Mouse (Mus musculus) hindbrain, embryonic 13.5 days (tissue): ENCODE results near the gene Fam214b. TPM values are rescaled to one million over a fixed set of nuclear protein-coding genes. Genes with fewer than 3 reads are reported as not detected.

Source experiments
- ATAC-seq: fragments of 200-750 bp; cut with Nextera tagmentation; 2 replicates; pipeline ENCODE4 v1.8.0; 2017; ENCODE audit warnings: moderate TSS enrichment; ENCODE audit not compliant: low FRiP score
- H3K27ac ChIP-seq: fragments of 300-500 bp; sonication (generic); 2 replicates; pipeline ENCODE4 v1.5.1; 2015; ENCODE audit warnings: inconsistent platforms, mild to moderate bottlenecking, moderate library complexity
- H3K27me3 ChIP-seq: fragments of 300-500 bp; sonication (generic); 2 replicates; pipeline ENCODE4 v1.6.1; 2015; ENCODE audit warnings: mild to moderate bottlenecking, inconsistent platforms
- H3K36me3 ChIP-seq: fragments of 300-500 bp; sonication (generic); 2 replicates; pipeline ENCODE4 v1.6.1; 2015; ENCODE audit warnings: mild to moderate bottlenecking, inconsistent platforms
- H3K4me1 ChIP-seq: fragments of 300-500 bp; sonication (generic); replicated peaks from 2 replicates; pipeline ENCODE4 v1.6.1; 2015; ENCODE audit warnings: inconsistent platforms
- H3K4me2 ChIP-seq: fragments of 300-500 bp; sonication (generic); 2 replicates; pipeline ENCODE4 v1.6.1; 2015; ENCODE audit warnings: inconsistent platforms, mild to moderate bottlenecking, moderate library complexity
- H3K4me3 ChIP-seq: fragments of 300-500 bp; sonication (generic); 2 replicates; pipeline ENCODE4 v1.5.1; 2015; ENCODE audit warnings: mild to moderate bottlenecking, inconsistent platforms
- H3K9ac ChIP-seq: fragments of 300-500 bp; sonication (generic); 2 replicates; pipeline ENCODE4 v1.6.1; 2015; ENCODE audit warnings: mild to moderate bottlenecking, inconsistent platforms
- H3K9me3 ChIP-seq: fragments of 300-500 bp; sonication (generic); 2 replicates; pipeline ENCODE4 v1.6.1; 2016; ENCODE audit warnings: inconsistent platforms
- WGBS: fragments of 180-500 bp; shearing (Covaris S2); methylation state at CpG from one replicate; pipeline ENCODE4 v1.1.7; 2015; 5-methylcytosine and 5-hydroxymethylcytosine counted together
- polyA plus RNA-seq: library from polyadenylated mRNA; unstranded; fragments of >200 nt; fragmentation: Nextera tagmentation; extraction: Ambion mirVana; gene quantifications from 2 replicates; pipeline ENCODE4 v1.2.1, GENCODE M21; 2015

Fam214b gene
- polyA plus RNA-seq, 1 experiment from 2014 or later, result 33.3 TPM

GRCm38 (mm10) chr4:43036356-43036755, 9.7 kb downstream of the Fam214b start:
- 87% methylated on average over 10 of the region's 10 CpGs for WGBS
- no peaks in the 10 kb centered on the region for H3K9me3 ChIP-seq

GRCm38 (mm10) chr4:43035851-43036250, 10.2 kb downstream of the Fam214b start:
- no peak overlapping the region for H3K4me3 ChIP-seq
- H3K4me2 ChIP-seq, result no peak overlapping the region
- no peak overlapping the region for H3K27ac ChIP-seq
- H3K4me1 ChIP-seq, result peaks cover 48% of the 10 kb centered on the region
- H3K9ac ChIP-seq, result no peak overlapping the region
- ATAC-seq, result no peak
- no peaks in the 10 kb centered on the region for H3K27me3 ChIP-seq
- WGBS, result 87% methylated on average over 6 of the region's 6 CpGs
- H3K36me3 ChIP-seq, result peaks cover 45% of the 10 kb centered on the region
- no peaks in the 10 kb centered on the region for H3K9me3 ChIP-seq

More at GRCm38 (mm10) chr4:43036356-43036755, 9.7 kb downstream of the Fam214b start:
- no peak for ATAC-seq
- H3K27ac ChIP-seq, result no peak overlapping the region
- no peak overlapping the region for H3K4me3 ChIP-seq
- H3K36me3 ChIP-seq, result peaks cover 45% of the 10 kb centered on the region
- H3K4me2 ChIP-seq, result no peak overlapping the region
- no peak overlapping the region; the same call in 1 of the 2 replicates for H3K9ac ChIP-seq
- H3K27me3 ChIP-seq, result no peaks in the 10 kb centered on the region
- peaks cover 53% of the 10 kb centered on the region for H3K4me1 ChIP-seq

- Histone ChIP-seq H3K9ac (0 out of 2 replicates have a peak overlapping the region, but pooled peaks have one; percentile 8), H3K36me3 (peaks cover 60% of the 10 kb centered on the region)
Measured at GRCm38 (mm10) chr4:43033481-43033880, 12.5 kb downstream of the Fam214b start.

GRCm38 (mm10) chr4:43032501-43032900, 13.5 kb downstream of the Fam214b start:
- no peak for ATAC-seq
- H3K27me3 ChIP-seq, result no peaks in the 10 kb centered on the region
- H3K27ac ChIP-seq, result peak overlapping the region; percentile 92
- H3K36me3 ChIP-seq, result peaks cover 70% of the 10 kb centered on the region
- 100% methylated on average over 1 of the region's 1 CpGs for whole genome bisulfite sequencing
- no peak overlapping the region for H3K4me3 ChIP-seq
- H3K9ac ChIP-seq, result no peak overlapping the region
- no peak overlapping the region for H3K4me2 ChIP-seq
- H3K9me3 ChIP-seq, result no peaks in the 10 kb centered on the region
- peaks cover 34% of the 10 kb centered on the region for H3K4me1 ChIP-seq

More at GRCm38 (mm10) chr4:43033481-43033880, 12.5 kb downstream of the Fam214b start:
- Histone ChIP-seq H3K9me3 (no peaks in the 10 kb centered on the region), H3K4me3 (no peak overlapping the region), H3K27me3 (no peaks in the 10 kb centered on the region), H3K27ac (no peak overlapping the region), H3K4me2 (no peak overlapping the region), H3K4me1 (peaks cover 44% of the 10 kb centered on the region)
- 88% methylated on average over 14 of the region's 14 CpGs for WGBS
- ATAC-seq, result no peak

GRCm38 (mm10) chr4:43031237-43031995, 14.6 kb downstream of the Fam214b start, which contains the start of gene Stoml2:
Gene Stoml2 (minus strand): TSS chr4:43031710.
- peak; percentile 96 for ATAC-seq
- under 1% methylated on average over 38 of the region's 38 CpGs for WGBS
- peaks cover 75% of the 10 kb centered on the region for H3K36me3 ChIP-seq

GRCm38 (mm10) chr4:43030780-43031230, 15.2 kb downstream of the Fam214b start:
- no peaks in the 10 kb centered on the region for H3K27me3 ChIP-seq
- H3K27ac ChIP-seq, result peak overlapping the region; percentile 92
- H3K9me3 ChIP-seq, result no peaks in the 10 kb centered on the region
- 2% methylated on average over 28 of the region's 28 CpGs for WGBS
- peak overlapping the region; percentile 94 for H3K9ac ChIP-seq
- H3K4me3 ChIP-seq, result peak overlapping the region; percentile 85
- peaks cover 69% of the 10 kb centered on the region for H3K36me3 ChIP-seq
- ATAC-seq, result peak; percentile 65
- peaks cover 28% of the 10 kb centered on the region for H3K4me1 ChIP-seq
- peak overlapping the region; percentile 86 for H3K4me2 ChIP-seq

More at GRCm38 (mm10) chr4:43031237-43031995, 14.6 kb downstream of the Fam214b start, which contains the start of gene Stoml2:
- peak within 1 kb of the TSS; percentile 92 for H3K27ac ChIP-seq
- peaks cover 28% of the 10 kb centered on the region for H3K4me1 ChIP-seq
- peak within 1 kb of the TSS; percentile 86 for H3K4me2 ChIP-seq
- H3K4me3 ChIP-seq, result peak within 1 kb of the TSS; percentile 85
- no peaks in the 10 kb centered on the region for H3K27me3 ChIP-seq
- H3K9ac ChIP-seq, result peak within 1 kb of the TSS; percentile 94
- H3K9me3 ChIP-seq, result no peaks in the 10 kb centered on the region

- H3K9me3 ChIP-seq, result no peaks in the 10 kb centered on the region
- H3K4me2 ChIP-seq, result peak overlapping the region; percentile 86
- H3K27me3 ChIP-seq, result no peaks in the 10 kb centered on the region
- 77% methylated on average over 9 of the region's 9 CpGs for WGBS
- peaks cover 65% of the 10 kb centered on the region for H3K36me3 ChIP-seq
- peak overlapping the region; percentile 94 for H3K9ac ChIP-seq
- peaks cover 28% of the 10 kb centered on the region for H3K4me1 ChIP-seq
- H3K4me3 ChIP-seq, result peak overlapping the region; percentile 85
- peak overlapping the region; percentile 92 for H3K27ac ChIP-seq
- ATAC-seq, result no peak
Measured at GRCm38 (mm10) chr4:43030352-43030751, 15.7 kb downstream of the Fam214b start.

GRCm38 (mm10) chr4:43029749-43030148, 16.3 kb downstream of the Fam214b start:
- no peak overlapping the region for H3K27ac ChIP-seq
- peaks cover 59% of the 10 kb centered on the region for H3K36me3 ChIP-seq
- H3K27me3 ChIP-seq, result no peaks in the 10 kb centered on the region
- peak overlapping the region; percentile 86; the same call in 1 of the 2 replicates for H3K4me2 ChIP-seq
- H3K9ac ChIP-seq, result no peak overlapping the region; the same call in 1 of the 2 replicates
- no peak for ATAC-seq
- peaks cover 32% of the 10 kb centered on the region for H3K4me1 ChIP-seq
- no peaks in the 10 kb centered on the region for H3K9me3 ChIP-seq
- no peak overlapping the region for H3K4me3 ChIP-seq
- WGBS, result 97% methylated on average over 9 of the region's 9 CpGs

GRCm38 (mm10) chr4:43029121-43029520, 16.9 kb downstream of the Fam214b start:
- Histone ChIP-seq H3K4me1 (peaks cover 38% of the 10 kb centered on the region), H3K27me3 (no peaks in the 10 kb centered on the region), H3K4me2 (no peak overlapping the region), H3K9me3 (no peaks in the 10 kb centered on the region), H3K4me3 (no peak overlapping the region), H3K9ac (no peak overlapping the region), H3K36me3 (peaks cover 52% of the 10 kb centered on the region), H3K27ac (no peak overlapping the region)
- no peak for ATAC-seq
- 98% methylated on average over 7 of the region's 7 CpGs for WGBS

GRCm38 (mm10) chr4:43025084-43025960, 20.7 kb downstream of the Fam214b start, which contains the start of gene Pigo:
Gene Pigo (minus strand): TSS chr4:43025819.
- Histone ChIP-seq H3K36me3 (peaks cover 68% of the 10 kb centered on the region), H3K9me3 (no peaks in the 10 kb centered on the region), H3K9ac (peak within 1 kb of the TSS; percentile 78), H3K4me3 (peak within 1 kb of the TSS; percentile 62), H3K27me3 (no peaks in the 10 kb centered on the region), H3K4me1 (peaks cover 30% of the 10 kb centered on the region), H3K4me2 (peak within 1 kb of the TSS; percentile 78), H3K27ac (peak within 1 kb of the TSS; percentile 96)
- peak; percentile 94 for ATAC-seq
- 9% methylated on average over 42 of the region's 42 CpGs for WGBS

- ATAC-seq, result no peak
- Histone ChIP-seq H3K9me3 (no peaks in the 10 kb centered on the region), H3K4me2 (peak overlapping the region; percentile 78), H3K4me3 (peak overlapping the region; percentile 62), H3K36me3 (peaks cover 72% of the 10 kb centered on the region), H3K27me3 (no peaks in the 10 kb centered on the region), H3K4me1 (peaks cover 24% of the 10 kb centered on the region), H3K9ac (peak overlapping the region; percentile 78), H3K27ac (peak overlapping the region; percentile 96)
- 88% methylated on average over 14 of the region's 14 CpGs for WGBS
Measured at GRCm38 (mm10) chr4:43024673-43025072, 21.3 kb downstream of the Fam214b start.

GRCm38 (mm10) chr4:43021341-43021740, 24.7 kb downstream of the Fam214b start:
- H3K4me3 ChIP-seq, result no peak overlapping the region
- 71% methylated on average over 17 of the region's 17 CpGs for WGBS

More at GRCm38 (mm10) chr4:43021341-43021740, 24.7 kb downstream of the Fam214b start:
- no peaks in the 10 kb centered on the region for H3K27me3 ChIP-seq
- peaks cover 22% of the 10 kb centered on the region for H3K4me1 ChIP-seq
- H3K9me3 ChIP-seq, result no peaks in the 10 kb centered on the region
- no peak for ATAC-seq
- peaks cover 72% of the 10 kb centered on the region for H3K36me3 ChIP-seq
- no peak overlapping the region for H3K27ac ChIP-seq
- H3K4me2 ChIP-seq, result no peak overlapping the region
- H3K9ac ChIP-seq, result no peak overlapping the region
